Mouse (Mus musculus) bone marrow macrophage, adult 2 months (primary cell): Measurements from ENCODE around the gene Ccdc194.

Experiments
- CTCF ChIP-seq: IDR thresholded peaks from 2 replicates; pipeline ENCODE4 v1.5.1; 2012; ENCODE audit warnings: low read depth, mild to moderate bottlenecking, low read length, moderate library complexity
- POLR2A ChIP-seq: IDR thresholded peaks from 2 replicates; pipeline ENCODE4 v1.6.1; 2012; ENCODE audit warnings: mild to moderate bottlenecking, low read depth, low read length, borderline replicate concordance

GRCm38 (mm10) chr8:71478943-71479342, 46.6 kb downstream of the Ccdc194 start:
- TF ChIP-seq POLR2A (no peak), CTCF (no peak)
